Mouse (Mus musculus) right cerebral cortex, adult 2 months (tissue): ENCODE data around the gene Rnd3.

ENCODE experiments used
- DNase-seq, 2 experiments: peaks; one replicate each; pipeline ENCODE4 v3.0.0; 2021 to 2022; ENCODE audit warnings: low spot score in 2 of 2

Gene Rnd3

GRCm38 (mm10) chr2:51148975-51149374 is at the start of gene Rnd3:
Gene Rnd3, minus strand, starts transcription at chr2:51149111.
- DNase-seq, result peak; percentile 92

- DNase-seq, result no peak
Observed at GRCm38 (mm10) chr2:51192319-51192718, 43.4 kb upstream of the Rnd3 start.

GRCm38 (mm10) chr2:51185762-51186161 is 36.9 kb upstream of the Rnd3 start:
- no peak for DNase-seq

GRCm38 (mm10) chr2:51182990-51183389 is 34.1 kb upstream of the Rnd3 start:
- no peak for DNase-seq

GRCm38 (mm10) chr2:51181376-51181775 is 32.5 kb upstream of the Rnd3 start:
- no peak for DNase-seq

- no peak for DNase-seq
Observed at GRCm38 (mm10) chr2:51179096-51179495, 30.2 kb upstream of the Rnd3 start.

GRCm38 (mm10) chr2:51177615-51178014 is 28.7 kb upstream of the Rnd3 start:
- DNase-seq, result no peak

- DNase-seq, result no peak
Observed at GRCm38 (mm10) chr2:51175276-51175675, 26.4 kb upstream of the Rnd3 start.

GRCm38 (mm10) chr2:51161110-51161509 is 12.2 kb upstream of the Rnd3 start:
- DNase-seq, result no peak

GRCm38 (mm10) chr2:51148454-51148853 is 457 bp downstream of the Rnd3 start:
- DNase-seq, result peak; percentile 25 to 44

- DNase-seq, result no peak
Observed at GRCm38 (mm10) chr2:51148065-51148407, 875 bp downstream of the Rnd3 start.

GRCm38 (mm10) chr2:51147318-51148064 is 1.4 kb downstream of the Rnd3 start:
- DNase-seq, result peak; percentile 58 to 71

- DNase-seq, result peak; percentile 80 to 81
Observed at GRCm38 (mm10) chr2:51146871-51147317, 2.0 kb downstream of the Rnd3 start.

- DNase-seq, result peak; percentile 37 to 57
Observed at GRCm38 (mm10) chr2:51145838-51146470, 3.0 kb downstream of the Rnd3 start.

- DNase-seq, result no peak
Observed at GRCm38 (mm10) chr2:51144380-51145120, 4.4 kb downstream of the Rnd3 start.

- DNase-seq, result no peak
Observed at GRCm38 (mm10) chr2:51142422-51142821, 6.5 kb downstream of the Rnd3 start.

- no peak for DNase-seq
Observed at GRCm38 (mm10) chr2:51141345-51141744, 7.6 kb downstream of the Rnd3 start.

GRCm38 (mm10) chr2:51140486-51140885 is 8.4 kb downstream of the Rnd3 start:
- DNase-seq, result no peak

- no peak for DNase-seq
Observed at GRCm38 (mm10) chr2:51139912-51140446, 8.9 kb downstream of the Rnd3 start.

- no peak for DNase-seq
Observed at GRCm38 (mm10) chr2:51139218-51139911, 9.5 kb downstream of the Rnd3 start.

- no peak for DNase-seq
Observed at GRCm38 (mm10) chr2:51137726-51138125, 11.2 kb downstream of the Rnd3 start.

- no peak for DNase-seq
Observed at GRCm38 (mm10) chr2:51132181-51132580, 16.7 kb downstream of the Rnd3 start.
